Mouse (Mus musculus) hindbrain, embryonic 12.5 days (tissue): ENCODE measurements around the gene Stxbp1. TPM values are rescaled to one million over a fixed set of nuclear protein-coding genes. Genes with fewer than 3 reads are reported as not detected.

Experiments used
- ATAC-seq: fragments of 200-750 bp; cut with Nextera tagmentation; 2 replicates; pipeline ENCODE4 v1.8.0; 2017; ENCODE audit warnings: moderate TSS enrichment; ENCODE audit not compliant: low FRiP score
- H3K27ac ChIP-seq: fragments of 300-500 bp; sonication (generic); 2 replicates; pipeline ENCODE4 v1.5.1; 2016; ENCODE audit warnings: mild to moderate bottlenecking
- H3K27me3 ChIP-seq: fragments of 300-500 bp; sonication (generic); 2 replicates; pipeline ENCODE4 v1.6.1; 2016; ENCODE audit warnings: mild to moderate bottlenecking
- H3K36me3 ChIP-seq: fragments of 300-500 bp; sonication (generic); 2 replicates; pipeline ENCODE4 v1.6.1; 2016; ENCODE audit warnings: mild to moderate bottlenecking
- H3K4me1 ChIP-seq: fragments of 300-500 bp; sonication (generic); 2 replicates; pipeline ENCODE4 v1.6.1; 2016
- H3K4me2 ChIP-seq: fragments of 300-500 bp; sonication (generic); replicated peaks from 2 replicates; pipeline ENCODE4 v1.6.1; 2016; ENCODE audit warnings: mild to moderate bottlenecking
- H3K4me3 ChIP-seq: fragments of 300-500 bp; sonication (generic); 2 replicates; pipeline ENCODE4 v1.5.1; 2016; ENCODE audit warnings: mild to moderate bottlenecking
- H3K9ac ChIP-seq: fragments of 300-500 bp; sonication (generic); 2 replicates; pipeline ENCODE4 v1.6.1; 2016; ENCODE audit warnings: mild to moderate bottlenecking, moderate library complexity
- H3K9me3 ChIP-seq: fragments of 300-500 bp; sonication (generic); replicated peaks from 2 replicates; pipeline ENCODE4 v1.6.1; 2016; ENCODE audit warnings: mild to moderate bottlenecking
- WGBS: fragments of 180-500 bp; shearing (Covaris S2); methylation state at CpG from one replicate; pipeline ENCODE4 v1.1.7; 2016; 5-methylcytosine and 5-hydroxymethylcytosine counted together
- polyA plus RNA-seq: library from polyadenylated mRNA; unstranded; fragments of >200 nt; fragmentation: Nextera tagmentation; extraction: Ambion mirVana; gene quantifications from 2 replicates; pipeline ENCODE4 v1.2.1, GENCODE M21; 2016

The Stxbp1 gene
- polyA plus RNA-seq, 1 experiment from 2014 or later, result 102 TPM

GRCm38 (mm10) chr2:32798251-32798962 lies 48.6 kb downstream of the Stxbp1 start:
- no peak overlapping the region for H3K9ac ChIP-seq
- WGBS, result 72% methylated on average over 10 of the region's 10 CpGs
- peaks cover 92% of the 10 kb centered on the region for H3K36me3 ChIP-seq
- no peaks in the 10 kb centered on the region for H3K9me3 ChIP-seq
- no peak overlapping the region for H3K4me3 ChIP-seq
- H3K27me3 ChIP-seq, result no peaks in the 10 kb centered on the region
- H3K4me1 ChIP-seq, result peaks cover 9% of the 10 kb centered on the region; the same call in 1 of the 2 replicates
- no peak overlapping the region for H3K4me2 ChIP-seq
- 0 out of 2 replicates have a peak overlapping the region, but pooled peaks have one; percentile 18 for H3K27ac ChIP-seq
- no peak for ATAC-seq

GRCm38 (mm10) chr2:32795748-32796418 lies 51.2 kb downstream of the Stxbp1 start:
- no peak for ATAC-seq
- peaks cover 9% of the 10 kb centered on the region; the same call in 1 of the 2 replicates for H3K4me1 ChIP-seq
- H3K9ac ChIP-seq, result no peak overlapping the region
- H3K4me2 ChIP-seq, result no peak overlapping the region
- no peak overlapping the region for H3K4me3 ChIP-seq
- no peaks in the 10 kb centered on the region for H3K9me3 ChIP-seq
- no peaks in the 10 kb centered on the region for H3K27me3 ChIP-seq
- peaks cover 87% of the 10 kb centered on the region for H3K36me3 ChIP-seq
- 85% methylated on average over 13 of the region's 13 CpGs for WGBS
- no peak overlapping the region for H3K27ac ChIP-seq

- 92% methylated on average over 6 of the region's 6 CpGs for WGBS
- no peak overlapping the region for H3K27ac ChIP-seq
- H3K27me3 ChIP-seq, result no peaks in the 10 kb centered on the region
- H3K4me3 ChIP-seq, result no peak overlapping the region
- H3K36me3 ChIP-seq, result peaks cover 69% of the 10 kb centered on the region
- no peaks in the 10 kb centered on the region for H3K9me3 ChIP-seq
- ATAC-seq, result no peak
- H3K4me2 ChIP-seq, result no peak overlapping the region
- peaks cover 3% of the 10 kb centered on the region for H3K4me1 ChIP-seq
- H3K9ac ChIP-seq, result no peak overlapping the region
Measured at GRCm38 (mm10) chr2:32791297-32791696, 55.7 kb downstream of the Stxbp1 start.

GRCm38 (mm10) chr2:32788581-32788980 lies 58.5 kb downstream of the Stxbp1 start:
- Histone ChIP-seq H3K4me1 (no peaks in the 10 kb centered on the region; the same call in 1 of the 2 replicates), H3K27me3 (no peaks in the 10 kb centered on the region), H3K9me3 (no peaks in the 10 kb centered on the region), H3K4me2 (no peak overlapping the region), H3K9ac (no peak overlapping the region), H3K36me3 (peaks cover 42% of the 10 kb centered on the region), H3K27ac (no peak overlapping the region), H3K4me3 (no peak overlapping the region)
- 50% methylated on average over 2 of the region's 2 CpGs for WGBS
- ATAC-seq, result no peak

- Histone ChIP-seq H3K9ac (no peak overlapping the region), H3K27me3 (no peaks in the 10 kb centered on the region), H3K9me3 (no peaks in the 10 kb centered on the region), H3K4me2 (no peak overlapping the region), H3K27ac (no peak overlapping the region), H3K4me3 (no peak overlapping the region), H3K36me3 (peaks cover 34% of the 10 kb centered on the region), H3K4me1 (no peaks in the 10 kb centered on the region; the same call in 1 of the 2 replicates)
- 61% methylated on average over 6 of the region's 6 CpGs for WGBS
- ATAC-seq, result no peak
Measured at GRCm38 (mm10) chr2:32787176-32787575, 59.9 kb downstream of the Stxbp1 start.

- H3K4me1 ChIP-seq, result no peaks in the 10 kb centered on the region; the same call in 1 of the 2 replicates
- no peaks in the 10 kb centered on the region for H3K9me3 ChIP-seq
- 69% methylated on average over 4 of the region's 4 CpGs for WGBS
- H3K9ac ChIP-seq, result no peak within 1 kb of the TSS
- H3K36me3 ChIP-seq, result peaks cover 10% of the 10 kb centered on the region; the same call in 1 of the 2 replicates
- H3K4me3 ChIP-seq, result no peak within 1 kb of the TSS
- no peak within 1 kb of the TSS for H3K27ac ChIP-seq
- no peaks in the 10 kb centered on the region for H3K27me3 ChIP-seq
- no peak for ATAC-seq
- no peak within 1 kb of the TSS for H3K4me2 ChIP-seq
Measured at GRCm38 (mm10) chr2:32784048-32784681, 62.9 kb downstream of the Stxbp1 start, which contains the start of gene Cfap157. Gene Cfap157 (minus strand): TSS chr2:32784428.

GRCm38 (mm10) chr2:32781710-32782109 lies 65.3 kb downstream of the Stxbp1 start:
- ATAC-seq, result no peak
- Histone ChIP-seq H3K27me3 (no peaks in the 10 kb centered on the region), H3K36me3 (no peaks in the 10 kb centered on the region), H3K4me3 (no peak overlapping the region), H3K9me3 (no peaks in the 10 kb centered on the region), H3K9ac (no peak overlapping the region), H3K27ac (no peak overlapping the region), H3K4me2 (no peak overlapping the region), H3K4me1 (no peaks in the 10 kb centered on the region; the same call in 1 of the 2 replicates)
- 75% methylated on average over 6 of the region's 6 CpGs for WGBS

GRCm38 (mm10) chr2:32779714-32780113 lies 67.3 kb downstream of the Stxbp1 start:
- no peak for ATAC-seq
- no peaks in the 10 kb centered on the region for H3K36me3 ChIP-seq
- WGBS, result 93% methylated on average over 6 of the region's 6 CpGs
- peaks cover 13% of the 10 kb centered on the region for H3K4me1 ChIP-seq
- peaks cover 3% of the 10 kb centered on the region; the same call in 1 of the 2 replicates for H3K27me3 ChIP-seq
- no peak overlapping the region for H3K27ac ChIP-seq
- H3K4me2 ChIP-seq, result no peak overlapping the region
- H3K9ac ChIP-seq, result no peak overlapping the region
- H3K4me3 ChIP-seq, result no peak overlapping the region
- H3K9me3 ChIP-seq, result no peaks in the 10 kb centered on the region

- Histone ChIP-seq H3K4me2 (no peak overlapping the region), H3K9ac (no peak overlapping the region), H3K27ac (no peak overlapping the region), H3K36me3 (no peaks in the 10 kb centered on the region), H3K27me3 (peaks cover 3% of the 10 kb centered on the region; the same call in 1 of the 2 replicates), H3K4me3 (no peak overlapping the region), H3K4me1 (peaks cover 13% of the 10 kb centered on the region), H3K9me3 (no peaks in the 10 kb centered on the region)
- no peak for ATAC-seq
- WGBS, result 14% methylated on average over 8 of the region's 8 CpGs
Measured at GRCm38 (mm10) chr2:32779131-32779530, 67.9 kb downstream of the Stxbp1 start.

GRCm38 (mm10) chr2:32778081-32778480 lies 69.0 kb downstream of the Stxbp1 start:
- Histone ChIP-seq H3K27me3 (peaks cover 3% of the 10 kb centered on the region; the same call in 1 of the 2 replicates), H3K27ac (no peak overlapping the region), H3K36me3 (no peaks in the 10 kb centered on the region), H3K4me3 (no peak overlapping the region), H3K9me3 (no peaks in the 10 kb centered on the region), H3K4me1 (peaks cover 13% of the 10 kb centered on the region), H3K4me2 (no peak overlapping the region), H3K9ac (no peak overlapping the region)
- WGBS, result 92% methylated on average over 6 of the region's 6 CpGs
- ATAC-seq, result no peak

GRCm38 (mm10) chr2:32776192-32776591 lies 70.9 kb downstream of the Stxbp1 start:
- no peaks in the 10 kb centered on the region for H3K9me3 ChIP-seq
- peak overlapping the region; percentile 62 for H3K4me3 ChIP-seq
- H3K9ac ChIP-seq, result peak overlapping the region; percentile 55
- peak overlapping the region; percentile 86 for H3K4me2 ChIP-seq
- peaks cover 15% of the 10 kb centered on the region for H3K4me1 ChIP-seq
- ATAC-seq, result no peak
- H3K27me3 ChIP-seq, result peaks cover 3% of the 10 kb centered on the region; the same call in 1 of the 2 replicates
- 18% methylated on average over 22 of the region's 22 CpGs for WGBS
- H3K27ac ChIP-seq, result no peak overlapping the region
- no peaks in the 10 kb centered on the region for H3K36me3 ChIP-seq
